Mouse (Mus musculus) granulocyte monocyte progenitor cell, adult 5-6 weeks (primary cell): Measurements from ENCODE around the gene Olfr397. TPM values are rescaled to one million over a fixed set of nuclear protein-coding genes. Genes with fewer than 3 reads are reported as not detected.

Experiments
- ATAC-seq: replicated peaks from 2 replicates; pipeline ENCODE4 v1.8.0; 2016; ENCODE audit warnings: mild to moderate bottlenecking, moderate TSS enrichment, inconsistent platforms; ENCODE audit not compliant: poor library complexity, severe bottlenecking
- total RNA-seq, 2 experiments: library from RNA; stranded (forward) in 1 of 2; stranded (reverse) in 1 of 2; fragments of 200-712, 200-1000 nt in 1 of 2; fragments of >200 nt in 1 of 2; fragmentation: Nextera tagmentation in 1 of 2; gene quantifications; 2 replicates each; pipeline ENCODE4 v1.2.3; 2014 to 2017

The Olfr397 gene
- not detected in 2 replicates for total RNA-seq (2014; fragmentation: Nextera tagmentation)
- total RNA-seq (2017): not detected in 2 replicates

DNA sequence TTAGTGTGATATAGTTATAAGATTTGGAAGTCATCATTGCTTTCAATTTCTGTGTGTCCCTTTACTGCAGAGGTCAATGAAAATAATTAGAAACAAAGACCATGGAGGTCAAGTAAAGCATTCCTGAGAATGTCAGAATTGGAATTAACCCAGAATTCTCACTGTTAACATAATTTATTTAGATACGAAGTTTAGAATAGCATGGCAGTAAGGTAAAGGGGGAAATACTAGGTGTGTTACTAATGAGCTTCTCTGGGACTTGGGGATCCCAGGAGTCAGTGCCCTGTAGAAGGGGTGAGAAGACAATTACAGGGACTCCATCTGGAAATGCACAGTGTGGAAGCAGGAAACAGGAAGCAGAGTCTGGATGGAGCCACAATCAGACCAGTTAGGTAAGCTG is at the start of gene Olfr397:
Olfr397 (plus strand) TSS at position 301 of the 400 bp plus-strand sequence.
- no peak for ATAC-seq

GRCm38 (mm10) chr11:73936377-73936776 is 24.2 kb upstream of the Olfr397 start, which contains the start of gene Olfr23:
Gene Olfr23, plus strand, starts transcription at chr11:73936677.
- no peak for ATAC-seq

- ATAC-seq: no peak
Measured at GRCm38 (mm10) chr11:73990307-73990706, 29.7 kb downstream of the Olfr397 start, which contains the start of gene Olfr398. Gene Olfr398, minus strand, starts transcription at chr11:73990407.

GRCm38 (mm10) chr11:73993115-73993514 is 32.5 kb downstream of the Olfr397 start:
- ATAC-seq: no peak

Other genes with a start within 250 kb of the Olfr397 start
- not detected in 2 replicates for gene Olfr389, start 180.1 kb upstream of the Olfr397 start, total RNA-seq (2014; fragmentation: Nextera tagmentation)
- gene Olfr389, start 180.1 kb upstream of the Olfr397 start, total RNA-seq (2017): not detected in 2 replicates
- gene Olfr390, start 177.9 kb upstream of the Olfr397 start, total RNA-seq (2014; fragmentation: Nextera tagmentation): not detected in 2 replicates
- gene Olfr390, start 177.9 kb upstream of the Olfr397 start, total RNA-seq (2017): not detected in 2 replicates
- not detected in 2 replicates for gene Olfr391-ps, start 157.8 kb upstream of the Olfr397 start, total RNA-seq (2014; fragmentation: Nextera tagmentation)
- gene Olfr391-ps, start 157.8 kb upstream of the Olfr397 start, total RNA-seq (2017): not detected in 2 replicates
- gene Olfr392, start 143.8 kb upstream of the Olfr397 start, total RNA-seq (2014; fragmentation: Nextera tagmentation): not detected in 2 replicates
- not detected in 2 replicates for gene Olfr392, start 143.8 kb upstream of the Olfr397 start, total RNA-seq (2017)
- gene Olfr393, start 109.4 kb upstream of the Olfr397 start, total RNA-seq (2014; fragmentation: Nextera tagmentation): not detected in 2 replicates
- not detected in 2 replicates for gene Olfr393, start 109.4 kb upstream of the Olfr397 start, total RNA-seq (2017)
- not detected in 2 replicates for gene Olfr394, start 70.0 kb upstream of the Olfr397 start, total RNA-seq (2014; fragmentation: Nextera tagmentation)
- gene Olfr394, start 70.0 kb upstream of the Olfr397 start, total RNA-seq (2017): not detected in 2 replicates
- not detected in 2 replicates for gene Olfr395, start 51.5 kb upstream of the Olfr397 start, total RNA-seq (2014; fragmentation: Nextera tagmentation)
- not detected in 2 replicates for gene Olfr395, start 51.5 kb upstream of the Olfr397 start, total RNA-seq (2017)
- not detected in 2 replicates for gene Olfr23, start 24.1 kb upstream of the Olfr397 start, total RNA-seq (2014; fragmentation: Nextera tagmentation)
- gene Olfr23, start 24.1 kb upstream of the Olfr397 start, total RNA-seq (2017): not detected in 2 replicates
- gene Olfr398, start 29.6 kb downstream of the Olfr397 start, total RNA-seq (2014; fragmentation: Nextera tagmentation): not detected in 2 replicates
- not detected in 2 replicates for gene Olfr398, start 29.6 kb downstream of the Olfr397 start, total RNA-seq (2017)
- not detected in 2 replicates for gene Olfr139, start 95.7 kb downstream of the Olfr397 start, total RNA-seq (2014; fragmentation: Nextera tagmentation)
- not detected in 2 replicates for gene Olfr139, start 95.7 kb downstream of the Olfr397 start, total RNA-seq (2017)
- not detected in 2 replicates for gene Olfr399, start 95.8 kb downstream of the Olfr397 start, total RNA-seq (2014; fragmentation: Nextera tagmentation)
- not detected in 2 replicates for gene Olfr399, start 95.8 kb downstream of the Olfr397 start, total RNA-seq (2017)
- not detected in 2 replicates for gene Zfp616, start 109.1 kb downstream of the Olfr397 start, total RNA-seq (2014; fragmentation: Nextera tagmentation)
- not detected in 2 replicates for gene Zfp616, start 109.1 kb downstream of the Olfr397 start, total RNA-seq (2017)
- gene Olfr401, start 152.9 kb downstream of the Olfr397 start, total RNA-seq (2014; fragmentation: Nextera tagmentation): not detected in 2 replicates
- not detected in 2 replicates for gene Olfr401, start 152.9 kb downstream of the Olfr397 start, total RNA-seq (2017)
- gene Olfr402, start 192.7 kb downstream of the Olfr397 start, total RNA-seq (2014; fragmentation: Nextera tagmentation): not detected in 2 replicates
- gene Olfr402, start 192.7 kb downstream of the Olfr397 start, total RNA-seq (2017): not detected in 2 replicates
- gene Olfr403, start 225.4 kb downstream of the Olfr397 start, total RNA-seq (2014; fragmentation: Nextera tagmentation): not detected in 2 replicates
- gene Olfr403, start 225.4 kb downstream of the Olfr397 start, total RNA-seq (2017): not detected in 2 replicates